Mouse (Mus musculus): Measurements from ENCODE around the gene Zfp791. TPM values are rescaled to one million over a fixed set of nuclear protein-coding genes. Genes with fewer than 3 reads are reported as not detected.
"Not testable (repeated sequence)": the region's sequence is repeated elsewhere in the genome, so short reads cannot be mapped to it uniquely, and the experiment has no call there.

Zfp791 gene
- polyA plus RNA-seq, 1 experiment from 2014 or later: 1.2 TPM

DNA sequence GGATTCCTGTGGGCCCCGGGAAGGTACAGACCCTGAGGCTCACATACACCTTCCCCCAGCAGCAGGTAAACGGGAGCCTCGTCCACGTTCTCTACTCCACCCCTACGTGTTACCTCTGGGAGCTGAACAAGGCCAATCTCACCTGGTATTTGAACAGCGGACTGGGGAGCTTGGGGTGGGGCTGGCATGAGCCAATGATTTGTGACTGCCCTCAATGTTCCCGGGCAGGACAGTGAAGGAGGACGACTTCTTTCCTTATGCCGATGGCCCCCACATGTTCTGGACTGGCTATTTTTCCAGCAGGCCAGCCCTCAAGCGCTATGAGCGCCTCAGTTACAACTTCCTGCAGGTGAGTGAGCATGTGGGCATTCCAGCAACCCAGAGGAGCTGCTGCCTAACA, 32.0 kb downstream of the Zfp791 start:
- DNase-seq (ENCODE audit: low spot score) (no peak), ATAC-seq (ENCODE audit: low FRiP score) (no peak)
- no peak overlapping the region for H3K4me3 ChIP-seq (ENCODE audit: low read depth, low read length)
- WGBS: 93% methylated on average over 11 of the region's 11 CpGs
- H3K9ac ChIP-seq (ENCODE audit: low read depth, low read length): no peak overlapping the region
- no peaks in the 10 kb centered on the region for H3K27me3 ChIP-seq (ENCODE audit: control insufficient read depth, insufficient read depth, low read length)
- H3K27ac ChIP-seq (ENCODE audit: low read depth, low read length): no peak overlapping the region
- H3K4me2 ChIP-seq (replicated peaks; ENCODE audit: low read depth, low read length): no peak overlapping the region
- H3K36me3 ChIP-seq (ENCODE audit: control insufficient read depth, insufficient read depth, low read length): no peaks in the 10 kb centered on the region
- no peaks in the 10 kb centered on the region for H3K4me1 ChIP-seq (replicated peaks; ENCODE audit: control insufficient read depth, insufficient read depth, low read length)
- no peaks in the 10 kb centered on the region for H3K9me3 ChIP-seq (ENCODE audit: control insufficient read depth, low read length)

- whole genome bisulfite sequencing: 79% methylated on average over 2 of the region's 2 CpGs
- DNase-seq (ENCODE audit: low spot score) (no peak), ATAC-seq (ENCODE audit: low FRiP score) (no peak)
- Histone ChIP-seq H3K4me1 (replicated peaks; ENCODE audit: control insufficient read depth, insufficient read depth, low read length) (0 out of 2 replicates have a peak, but pooled peaks cover 2% of the 10 kb centered on the region), H3K27ac (ENCODE audit: low read depth, low read length) (no peak overlapping the region), H3K9me3 (ENCODE audit: control insufficient read depth, low read length) (no peaks in the 10 kb centered on the region), H3K4me2 (replicated peaks; ENCODE audit: low read depth, low read length) (no peak overlapping the region), H3K27me3 (ENCODE audit: control insufficient read depth, insufficient read depth, low read length) (no peaks in the 10 kb centered on the region), H3K9ac (ENCODE audit: low read depth, low read length) (no peak overlapping the region), H3K36me3 (ENCODE audit: control insufficient read depth, insufficient read depth, low read length) (no peaks in the 10 kb centered on the region), H3K4me3 (ENCODE audit: low read depth, low read length) (no peak overlapping the region)
Measured at GRCm38 (mm10) chr8:85088771-85089170, 34.1 kb downstream of the Zfp791 start.

GRCm38 (mm10) chr8:85086238-85086637, 36.7 kb downstream of the Zfp791 start:
- no peaks in the 10 kb centered on the region for H3K27me3 ChIP-seq (ENCODE audit: control insufficient read depth, insufficient read depth, low read length)
- no peak for ATAC-seq (ENCODE audit: low FRiP score)
- H3K4me3 ChIP-seq (ENCODE audit: low read depth, low read length): no peak overlapping the region
- H3K4me2 ChIP-seq (replicated peaks; ENCODE audit: low read depth, low read length): no peak overlapping the region
- 0 out of 2 replicates have a peak, but pooled peaks cover 3% of the 10 kb centered on the region for H3K4me1 ChIP-seq (replicated peaks; ENCODE audit: control insufficient read depth, insufficient read depth, low read length)
- no peaks in the 10 kb centered on the region for H3K9me3 ChIP-seq (ENCODE audit: control insufficient read depth, low read length)
- H3K9ac ChIP-seq (ENCODE audit: low read depth, low read length): no peak overlapping the region
- H3K27ac ChIP-seq (ENCODE audit: low read depth, low read length): no peak overlapping the region
- 83% methylated on average over 3 of the region's 3 CpGs for WGBS
- no peaks in the 10 kb centered on the region for H3K36me3 ChIP-seq (ENCODE audit: control insufficient read depth, insufficient read depth, low read length)
- DNase-seq (ENCODE audit: low spot score): no peak

GRCm38 (mm10) chr8:85084633-85085032, 38.3 kb downstream of the Zfp791 start:
- no peak for DNase-seq (ENCODE audit: low spot score)
- Histone ChIP-seq H3K27me3 (ENCODE audit: control insufficient read depth, insufficient read depth, low read length) (no peaks in the 10 kb centered on the region), H3K4me2 (replicated peaks; ENCODE audit: low read depth, low read length) (no peak overlapping the region), H3K27ac (ENCODE audit: low read depth, low read length) (no peak overlapping the region), H3K9ac (ENCODE audit: low read depth, low read length) (no peak overlapping the region), H3K9me3 (ENCODE audit: control insufficient read depth, low read length) (no peaks in the 10 kb centered on the region), H3K4me1 (replicated peaks; ENCODE audit: control insufficient read depth, insufficient read depth, low read length) (peaks cover 3% of the 10 kb centered on the region; the same call in 1 of the 2 replicates), H3K36me3 (ENCODE audit: control insufficient read depth, insufficient read depth, low read length) (no peaks in the 10 kb centered on the region), H3K4me3 (ENCODE audit: low read depth, low read length) (no peak overlapping the region)
- 87% methylated on average over 8 of the region's 8 CpGs for whole genome bisulfite sequencing
- no peak for ATAC-seq (ENCODE audit: low FRiP score)

- peaks cover 3% of the 10 kb centered on the region; the same call in 1 of the 2 replicates for H3K4me1 ChIP-seq (replicated peaks; ENCODE audit: control insufficient read depth, insufficient read depth, low read length)
- H3K4me2 ChIP-seq (replicated peaks; ENCODE audit: low read depth, low read length): peak within 1 kb of the TSS; percentile 83
- H3K9me3 ChIP-seq (ENCODE audit: control insufficient read depth, low read length): no peaks in the 10 kb centered on the region
- H3K4me3 ChIP-seq (ENCODE audit: low read depth, low read length): peak within 1 kb of the TSS; percentile 49
- WGBS: 2% methylated on average over 30 of the region's 30 CpGs
- no peaks in the 10 kb centered on the region for H3K27me3 ChIP-seq (ENCODE audit: control insufficient read depth, insufficient read depth, low read length)
- ATAC-seq (ENCODE audit: low FRiP score) (peak; percentile 73), DNase-seq (ENCODE audit: low spot score) (peak; percentile 77)
- no peaks in the 10 kb centered on the region for H3K36me3 ChIP-seq (ENCODE audit: control insufficient read depth, insufficient read depth, low read length)
- H3K9ac ChIP-seq (ENCODE audit: low read depth, low read length): peak within 1 kb of the TSS; percentile 49
- no peak within 1 kb of the TSS for H3K27ac ChIP-seq (ENCODE audit: low read depth, low read length)
Measured at GRCm38 (mm10) chr8:85083108-85083813, 39.6 kb downstream of the Zfp791 start, which contains the start of gene Man2b1. Gene Man2b1, plus strand, starts transcription at chr8:85083270.

DNA sequence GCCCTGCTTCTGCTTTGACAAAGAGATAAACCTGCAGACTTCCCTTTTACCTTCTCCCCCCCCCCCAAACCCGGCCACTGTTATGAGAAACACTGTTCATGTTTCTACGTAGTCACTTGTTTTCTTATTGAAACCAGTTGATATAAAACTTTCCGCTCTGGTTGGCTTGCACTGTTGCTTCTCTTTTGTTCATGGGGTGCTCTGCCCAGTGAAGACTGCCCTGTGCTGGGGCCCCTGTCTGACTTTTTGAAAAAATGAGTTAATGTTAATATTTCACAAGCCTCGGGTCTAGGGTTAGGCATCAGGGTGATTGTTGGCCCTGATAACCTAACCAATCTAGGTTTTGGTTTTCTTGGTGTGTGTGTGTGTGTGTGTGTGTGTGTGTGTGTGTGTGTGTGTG, 40.7 kb downstream of the Zfp791 start:
- H3K27ac ChIP-seq (ENCODE audit: low read depth, low read length); H3K36me3 ChIP-seq (ENCODE audit: control insufficient read depth, insufficient read depth, low read length); H3K9ac ChIP-seq (ENCODE audit: low read depth, low read length); H3K4me2 ChIP-seq (replicated peaks; ENCODE audit: low read depth, low read length); H3K9me3 ChIP-seq (ENCODE audit: control insufficient read depth, low read length); DNase-seq (ENCODE audit: low spot score); H3K4me3 ChIP-seq (ENCODE audit: low read depth, low read length); H3K27me3 ChIP-seq (ENCODE audit: control insufficient read depth, insufficient read depth, low read length); ATAC-seq (ENCODE audit: low FRiP score); H3K4me1 ChIP-seq (replicated peaks; ENCODE audit: control insufficient read depth, insufficient read depth, low read length): not testable (repeated sequence)
- 92% methylated on average over 4 of the region's 4 CpGs for WGBS

DNA sequence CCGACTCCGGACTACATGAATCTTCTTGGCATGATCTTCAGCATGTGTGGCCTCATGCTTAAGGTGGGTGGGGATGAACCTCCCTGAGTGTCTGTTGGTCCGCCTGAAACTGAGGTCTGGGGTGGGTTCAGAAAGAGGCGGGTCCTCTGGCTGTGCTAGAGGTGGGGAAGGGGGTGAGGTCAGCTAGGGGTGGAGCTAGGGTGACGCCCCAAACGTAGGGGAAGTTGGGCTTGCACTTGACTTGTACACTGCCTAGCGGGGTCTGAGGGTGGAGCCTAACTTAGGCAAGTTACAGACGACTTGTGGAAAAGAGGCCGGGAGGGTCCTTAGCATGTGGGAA, 41.7 kb downstream of the Zfp791 start, which contains the start of gene Wdr83:
Wdr83 (minus strand) TSS at position 91 of the 340 bp plus-strand sequence.
- Histone ChIP-seq H3K27me3 (ENCODE audit: control insufficient read depth, insufficient read depth, low read length) (no peaks in the 10 kb centered on the region), H3K4me3 (ENCODE audit: low read depth, low read length) (peak within 1 kb of the TSS; percentile 92), H3K4me1 (replicated peaks; ENCODE audit: control insufficient read depth, insufficient read depth, low read length) (peaks cover 3% of the 10 kb centered on the region; the same call in 1 of the 2 replicates), H3K36me3 (ENCODE audit: control insufficient read depth, insufficient read depth, low read length) (no peaks in the 10 kb centered on the region), H3K9ac (ENCODE audit: low read depth, low read length) (peak within 1 kb of the TSS; percentile 94), H3K27ac (ENCODE audit: low read depth, low read length) (peak within 1 kb of the TSS; percentile 42), H3K9me3 (ENCODE audit: control insufficient read depth, low read length) (no peaks in the 10 kb centered on the region), H3K4me2 (replicated peaks; ENCODE audit: low read depth, low read length) (peak within 1 kb of the TSS; percentile 91)
- peak; percentile 31; the same call in 1 of the 2 replicates for ATAC-seq (ENCODE audit: low FRiP score)
- peak; percentile 29 for DNase-seq (ENCODE audit: low spot score)
- WGBS: 3% methylated on average over 9 of the region's 9 CpGs

DNA sequence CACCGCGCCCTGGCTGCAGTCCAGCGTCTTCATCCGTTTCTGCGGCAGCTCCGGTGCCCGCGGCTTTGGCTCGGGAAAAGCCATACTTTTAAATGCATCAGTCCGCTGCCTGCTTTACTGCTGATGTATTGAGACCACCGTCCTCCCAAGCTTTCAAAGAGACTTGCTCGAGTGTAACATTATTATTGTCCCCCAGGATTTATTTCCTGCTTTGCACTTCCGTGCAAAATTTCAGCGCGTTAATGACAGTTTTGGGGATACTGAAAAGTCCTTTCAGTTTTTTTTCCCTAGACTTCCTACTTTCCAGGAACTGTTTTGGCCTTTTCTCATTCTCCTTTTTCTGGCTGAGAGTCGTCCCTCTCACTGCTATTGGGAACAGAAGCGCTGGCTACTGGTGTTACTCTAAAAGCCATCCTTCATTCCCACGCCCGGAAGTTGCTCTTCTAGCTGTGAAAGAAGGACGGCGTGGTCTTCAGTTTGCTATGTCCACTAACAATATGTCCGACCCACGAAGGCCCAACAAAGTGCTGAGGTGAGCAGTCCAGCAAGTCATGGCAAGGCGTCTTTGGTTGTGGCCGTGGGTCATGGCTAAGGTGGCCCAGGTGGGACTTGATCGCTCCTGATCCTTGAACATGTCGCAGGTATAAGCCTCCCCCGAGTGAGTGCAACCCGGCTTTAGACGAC, 42.2 kb downstream of the Zfp791 start, which contains the start of gene Wdr83os:
Wdr83os (plus strand) TSS at position 209 of the 684 bp plus-strand sequence.
- H3K4me2 ChIP-seq (replicated peaks; ENCODE audit: low read depth, low read length): peak within 1 kb of the TSS; percentile 91
- peak within 1 kb of the TSS; percentile 92 for H3K4me3 ChIP-seq (ENCODE audit: low read depth, low read length)
- H3K9ac ChIP-seq (ENCODE audit: low read depth, low read length): peak within 1 kb of the TSS; percentile 94
- 0% methylated on average over 30 of the region's 30 CpGs for WGBS
- peaks cover 3% of the 10 kb centered on the region; the same call in 1 of the 2 replicates for H3K4me1 ChIP-seq (replicated peaks; ENCODE audit: control insufficient read depth, insufficient read depth, low read length)
- peak; percentile 79 for DNase-seq (ENCODE audit: low spot score)
- H3K27ac ChIP-seq (ENCODE audit: low read depth, low read length): peak within 1 kb of the TSS; percentile 42
- H3K36me3 ChIP-seq (ENCODE audit: control insufficient read depth, insufficient read depth, low read length): no peaks in the 10 kb centered on the region
- H3K9me3 ChIP-seq (ENCODE audit: control insufficient read depth, low read length): no peaks in the 10 kb centered on the region
- no peaks in the 10 kb centered on the region for H3K27me3 ChIP-seq (ENCODE audit: control insufficient read depth, insufficient read depth, low read length)
- peak; percentile 18; the same call in 1 of the 2 replicates for ATAC-seq (ENCODE audit: low FRiP score)
